Mouse (Mus musculus) mature B cell (primary cell): ENCODE measurements around the gene Fam227a.
"Not testable (repeated sequence)": the region's sequence is repeated elsewhere in the genome, so short reads cannot be mapped to it uniquely, and the experiment has no call there.

ENCODE experiments used
- in situ Hi-C: fragments of 300-500 bp; cut with MboI; formaldehyde crosslinking; loops from 2 replicates; pipeline ENCODE4 v1.14.3; 2019

Fam227a gene

GRCm38 (mm10) chr15:79684616-79685015 lies 25.9 kb upstream of the Fam227a start:
- in situ Hi-C loops = no loop called here

- in situ Hi-C loops = no loop called here
Measured at GRCm38 (mm10) chr15:79683707-79684465, 25.1 kb upstream of the Fam227a start.

- in situ Hi-C loops = no loop called here
Measured at GRCm38 (mm10) chr15:79683146-79683545, 24.4 kb upstream of the Fam227a start.

DNA sequence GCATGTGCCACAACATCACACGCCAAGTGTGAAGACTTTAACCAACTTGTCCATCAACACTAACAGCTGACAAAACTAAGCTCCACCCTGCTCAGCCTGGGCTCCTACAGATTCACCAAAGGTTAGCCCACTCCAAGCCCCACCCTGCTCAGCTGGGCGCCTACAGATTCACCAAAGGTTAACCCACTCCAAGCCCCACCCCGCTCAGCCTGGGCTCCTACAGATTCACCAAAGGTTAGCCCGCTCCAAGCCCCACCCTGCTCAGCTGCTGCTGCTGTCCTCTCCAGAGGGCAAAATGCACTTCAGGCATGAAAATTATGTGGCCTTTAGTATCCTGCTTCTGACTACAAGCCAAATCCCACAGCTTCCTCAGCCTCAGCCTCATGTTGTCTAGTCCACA lies 23.2 kb upstream of the Fam227a start:
- in situ Hi-C loops = no loop called here

DNA sequence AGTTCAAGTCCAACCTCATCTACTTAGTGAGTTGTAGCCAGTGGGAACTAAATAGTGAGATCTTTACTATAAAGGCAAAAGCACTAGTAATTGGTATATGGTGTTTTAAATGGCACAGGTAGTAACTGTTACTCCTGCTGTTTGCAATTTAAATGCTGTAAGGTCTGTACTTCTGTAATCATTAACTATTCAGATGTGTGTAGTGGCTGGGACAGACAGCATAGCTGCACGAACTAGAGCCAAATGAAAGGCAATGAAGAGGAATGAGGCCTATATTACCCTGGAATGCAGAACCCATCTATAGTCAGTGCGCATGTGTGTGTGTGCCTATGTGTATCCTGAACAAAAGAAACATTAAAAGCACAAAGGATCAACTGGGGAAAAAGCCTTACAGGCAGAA lies 19.2 kb upstream of the Fam227a start:
- in situ Hi-C loops = no loop called here

DNA sequence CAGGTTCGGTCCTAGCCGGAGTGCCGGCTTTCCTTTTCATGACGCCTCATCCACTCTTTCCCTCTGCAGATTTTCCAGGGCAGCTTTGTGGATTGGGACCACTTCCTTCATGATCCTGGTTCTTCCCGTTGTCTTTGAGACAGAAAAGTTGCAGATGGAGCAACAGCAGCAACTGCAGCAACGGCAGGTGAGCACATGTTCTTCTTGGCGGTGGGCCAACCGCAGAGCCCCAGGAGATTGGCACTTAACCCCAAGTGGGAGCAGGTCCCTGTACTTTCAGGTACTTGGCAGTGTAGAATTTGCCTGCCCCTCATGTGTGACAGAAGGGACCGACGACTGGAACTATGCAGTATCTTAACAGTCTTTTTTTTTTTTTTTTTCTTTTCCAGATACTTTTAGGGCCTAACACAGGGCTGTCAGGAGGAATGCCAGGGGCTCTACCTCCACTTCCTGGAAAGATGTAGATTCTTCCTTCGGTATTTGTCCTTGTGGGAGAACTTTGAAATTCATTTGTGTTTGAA lies 13.1 kb upstream of the Fam227a start:
- in situ Hi-C loops = not testable (repeated sequence)

GRCm38 (mm10) chr15:79670972-79671299 lies 12.2 kb upstream of the Fam227a start:
- in situ Hi-C loops = no loop called here

- in situ Hi-C loops = no loop called here
Measured at GRCm38 (mm10) chr15:79670249-79670971, 11.7 kb upstream of the Fam227a start, which contains the start of gene Tomm22. TSS of gene Tomm22 (plus strand) at chr15:79670861.

DNA sequence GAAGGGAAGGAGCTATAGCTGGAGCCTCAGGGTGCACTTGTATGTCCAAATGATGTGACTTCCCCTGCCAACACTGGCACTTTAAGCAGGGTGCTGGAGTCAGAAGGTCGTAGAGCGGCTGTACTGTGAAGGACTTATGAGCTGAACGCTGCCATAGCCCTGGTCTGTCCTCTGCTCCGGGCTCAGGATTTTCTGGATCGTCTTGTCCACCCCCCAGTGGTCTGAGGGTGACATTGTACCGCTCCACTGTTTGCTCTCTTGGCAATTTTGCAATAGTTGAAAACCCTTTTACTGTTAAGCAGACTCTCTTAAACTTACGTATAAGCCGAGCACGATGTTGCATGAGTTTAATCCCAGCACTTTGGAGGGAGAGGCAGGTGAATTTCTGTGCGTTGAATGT lies 10.4 kb upstream of the Fam227a start:
- in situ Hi-C loops = no loop called here

GRCm38 (mm10) chr15:79664666-79665065 lies 5.9 kb upstream of the Fam227a start:
- in situ Hi-C loops = no loop called here

DNA sequence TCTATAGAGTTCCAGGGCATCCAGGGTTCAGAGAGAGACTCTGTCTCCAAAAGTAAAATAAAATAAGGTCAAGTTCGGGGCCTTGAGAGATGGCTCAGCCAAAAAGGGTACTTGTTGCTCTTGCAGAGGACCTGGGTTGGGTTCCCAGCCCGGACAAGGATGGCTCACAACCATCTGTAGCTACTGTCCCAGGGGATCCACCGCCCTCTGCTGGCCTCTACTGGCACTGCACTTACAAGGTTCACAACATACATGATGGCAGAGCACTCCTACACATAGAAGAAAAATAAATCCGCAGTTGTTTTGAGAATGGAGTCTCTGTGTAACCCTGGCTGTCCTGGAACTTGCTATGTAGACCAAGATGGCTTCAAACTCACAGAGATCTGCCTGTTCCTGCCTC lies 3.1 kb upstream of the Fam227a start:
- in situ Hi-C loops = no loop called here

- in situ Hi-C loops = loop anchor here (5.0 kb wide), 1 partner anchor 34 kb away; the partner anchor contains the start of gene Gtpbp1
Measured at GRCm38 (mm10) chr15:79657837-79658530, 772 bp downstream of the Fam227a start.

DNA sequence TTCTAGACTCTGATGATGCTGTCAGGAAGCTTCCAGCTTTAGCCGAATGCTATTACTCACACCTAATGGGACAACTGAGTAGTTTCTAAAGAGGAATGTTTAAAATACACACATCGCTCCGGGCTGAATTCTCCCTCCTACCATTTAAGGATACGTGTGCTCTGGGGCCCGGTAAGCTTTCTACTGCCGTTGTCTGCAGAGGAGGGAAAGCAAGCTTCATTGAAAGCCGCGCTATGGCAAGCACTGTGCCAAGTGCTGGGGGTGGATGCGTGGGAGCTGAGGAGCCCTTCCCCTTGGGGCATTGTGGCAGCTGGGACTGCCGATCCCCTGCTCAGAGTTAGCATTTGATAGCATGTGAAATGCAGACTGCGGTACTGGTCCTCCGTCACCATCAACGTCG lies 2.3 kb downstream of the Fam227a start:
- in situ Hi-C loops = loop anchor here (5.0 kb wide), 1 partner anchor 36 kb away; the partner anchor contains the start of gene Gtpbp1

DNA sequence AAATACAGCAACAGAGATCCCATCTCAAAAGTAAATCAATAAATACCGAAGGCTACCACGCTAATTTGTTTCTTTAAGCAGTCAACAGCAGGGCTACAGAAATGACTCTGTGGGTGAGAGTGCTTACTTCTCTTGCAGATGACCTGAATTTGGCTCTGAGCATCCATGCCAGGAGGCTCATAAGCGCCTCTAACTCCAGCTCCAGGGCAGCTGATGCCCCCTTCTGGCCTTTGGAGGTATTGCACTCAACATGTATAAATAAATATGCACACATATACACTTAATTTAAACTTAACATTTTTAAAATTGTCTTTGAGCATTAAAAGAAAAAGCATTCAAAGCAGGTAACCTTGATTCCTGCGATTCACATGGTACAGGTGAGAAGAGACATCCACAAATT lies 7.3 kb downstream of the Fam227a start:
- in situ Hi-C loops = no loop called here

DNA sequence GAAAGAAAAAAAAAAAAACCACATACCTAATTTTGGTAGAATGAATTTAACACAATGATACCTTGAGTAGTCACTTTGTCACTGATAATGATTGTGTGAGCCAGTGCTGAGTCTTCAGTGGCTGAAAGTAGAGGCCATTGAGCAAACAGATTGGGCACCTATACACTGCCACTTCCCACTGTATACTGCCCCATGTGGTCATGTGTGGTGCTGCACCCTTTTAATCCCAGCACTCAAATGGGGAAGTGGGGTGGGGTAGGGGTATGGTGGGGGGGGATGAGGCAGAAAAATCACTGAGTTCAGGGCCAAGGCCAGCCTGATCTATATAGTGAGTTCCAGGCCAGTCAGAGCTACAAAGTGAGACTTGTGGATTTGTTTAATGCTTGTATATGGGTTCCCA lies 8.2 kb downstream of the Fam227a start:
- in situ Hi-C loops = no loop called here

DNA sequence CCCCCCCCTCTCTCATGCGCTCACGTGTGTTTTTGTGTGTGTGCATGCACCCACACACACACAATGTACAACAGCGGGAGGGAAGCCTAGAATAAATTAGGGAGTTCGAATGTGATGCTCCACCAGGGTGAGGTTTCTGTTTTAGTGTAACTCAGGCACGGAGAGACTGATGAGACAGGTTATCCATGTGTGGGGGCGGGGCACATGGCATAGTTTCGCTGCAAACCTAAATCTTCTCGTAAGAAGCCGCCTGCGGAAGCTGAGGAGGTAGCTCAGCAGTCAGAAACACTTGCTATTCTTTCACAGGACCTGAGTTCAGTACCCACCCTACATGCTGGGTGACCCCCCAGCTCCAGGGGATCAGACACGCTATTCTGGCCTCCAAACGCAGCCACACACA lies 10.6 kb downstream of the Fam227a start:
- in situ Hi-C loops = no loop called here

- in situ Hi-C loops = no loop called here
Measured at GRCm38 (mm10) chr15:79645483-79645882, 13.3 kb downstream of the Fam227a start.

DNA sequence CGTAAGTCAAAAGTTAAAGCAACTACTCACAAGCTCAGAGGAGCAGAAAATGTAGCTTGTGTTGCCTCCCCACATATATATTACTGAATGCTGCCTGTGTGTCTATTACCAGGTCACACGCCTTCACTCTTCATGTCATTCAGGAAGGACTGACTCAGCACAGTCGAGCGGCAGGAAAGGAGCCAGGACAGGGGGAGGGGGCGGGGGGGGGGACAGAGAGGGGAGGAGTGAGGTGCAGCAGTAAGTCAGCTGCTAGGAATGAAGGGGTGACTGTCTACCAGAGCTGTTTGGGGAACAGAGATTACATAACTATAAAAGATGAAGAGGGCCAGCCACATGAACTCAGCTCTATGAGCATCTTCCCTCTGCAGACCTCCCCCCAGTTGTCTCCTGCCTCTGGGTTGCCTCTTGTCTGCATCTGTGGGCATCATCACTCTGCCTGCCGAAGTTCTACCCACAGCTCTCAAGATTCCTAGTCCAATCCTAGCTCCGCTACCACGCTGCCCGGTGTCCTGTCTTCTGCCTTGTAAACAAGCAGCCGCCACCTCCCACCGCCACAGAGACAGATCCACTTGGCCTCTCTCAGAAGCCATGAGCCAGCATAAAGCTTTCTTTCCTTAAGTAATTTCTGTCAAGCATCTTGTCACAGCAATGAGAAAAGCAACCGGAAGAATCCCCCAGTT lies 17.5 kb downstream of the Fam227a start:
- in situ Hi-C loops = no loop called here

- in situ Hi-C loops = no loop called here
Measured at GRCm38 (mm10) chr15:79630471-79630870, 28.3 kb downstream of the Fam227a start.

GRCm38 (mm10) chr15:79619770-79620414 lies 38.9 kb downstream of the Fam227a start:
- in situ Hi-C loops = no loop called here

GRCm38 (mm10) chr15:79618456-79618855 lies 40.3 kb downstream of the Fam227a start:
- in situ Hi-C loops = no loop called here
